Mouse (Mus musculus): ENCODE data around the gene Zfp932. TPM values are rescaled to one million over a fixed set of nuclear protein-coding genes. Genes with fewer than 3 reads are reported as not detected.
"Not testable (repeated sequence)": the region's sequence is repeated elsewhere in the genome, so short reads cannot be mapped to it uniquely, and the experiment has no call there.

Zfp932 gene
- 10 to 100 TPM; 43.9 to 55.7 TPM for total RNA-seq (2021)
- long read RNA-seq, experiment 1, transcript Zfp932-204 (5 exons, 868 nt) = major isoform, 6 of 18 reads
- long read RNA-seq, experiment 1, partial matches to known transcripts = 1 of 18 reads
- long read RNA-seq, experiment 1, other reads (novel, unspliced or antisense) = 7 of 18 reads
- long read RNA-seq, experiment 2, transcript Zfp932-204 (5 exons, 868 nt) = major isoform, 9 of 17 reads
- long read RNA-seq, experiment 2, partial matches to known transcripts = 1 of 17 reads
- long read RNA-seq, experiment 2, other reads (novel, unspliced or antisense) = 4 of 17 reads

DNA sequence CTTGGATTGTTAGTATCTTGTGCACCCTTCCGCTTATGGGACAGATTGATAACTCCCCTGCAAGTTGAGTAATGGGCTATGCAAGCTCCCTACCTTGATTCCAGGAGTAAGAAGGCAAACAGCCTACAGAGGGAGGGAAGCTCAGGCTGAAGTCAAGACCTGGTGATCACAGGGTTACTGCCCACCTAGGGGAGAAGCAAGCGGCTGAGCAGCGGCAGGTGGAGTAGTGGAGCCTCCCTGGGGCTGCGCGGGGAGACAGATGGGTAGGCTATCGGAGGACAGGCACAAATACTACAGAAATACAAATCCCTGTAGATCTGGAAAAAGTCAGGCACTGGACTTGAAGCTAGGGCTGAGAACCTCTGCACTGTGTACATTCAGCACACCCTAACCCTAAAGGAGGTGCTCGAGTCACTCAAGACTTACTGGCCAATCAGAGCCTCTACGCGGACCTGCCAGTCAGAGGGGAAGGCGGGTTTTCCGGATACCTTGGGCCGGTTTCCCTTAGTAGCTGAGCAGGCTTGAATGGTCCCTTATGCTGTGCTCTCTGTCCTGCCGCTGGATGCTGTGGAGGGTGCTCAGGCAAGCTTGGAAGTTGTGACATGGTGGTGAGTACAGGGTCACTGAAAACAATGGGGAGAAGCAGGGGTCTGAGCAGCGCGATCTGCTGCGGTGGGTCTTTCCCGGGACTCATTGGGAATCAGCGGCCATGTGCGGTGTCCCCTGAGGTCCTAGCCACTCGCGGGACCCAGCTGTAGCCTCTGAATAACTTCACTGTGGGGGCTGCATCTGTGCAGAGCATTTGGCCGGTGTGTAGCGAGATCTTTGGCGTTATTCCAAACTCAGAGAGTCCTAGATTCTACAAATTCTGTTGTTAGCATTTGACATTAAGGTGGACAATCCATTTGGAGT lies at the start of gene Zfp932:
Gene Zfp932 (plus strand): TSS at position 496 of the 912 bp plus-strand sequence.
- peak; percentile 66 to 82 for DNase-seq (ENCODE audit: low spot score in 2 of 2)
- intact Hi-C loops (cut with DNase I) = loop anchor here (10.0 kb wide), 1 partner anchor 71 kb away; the partner anchor contains the start of gene Gm15446

GRCm38 (mm10) chr5:109950281-109950680 lies 46.0 kb upstream of the Zfp932 start:
- DNase-seq (ENCODE audit: low spot score in 2 of 2) = no peak
- intact Hi-C loops (cut with DNase I) = loop anchor here (10.0 kb wide), 1 partner anchor 55 kb away; no protein-coding TSS in a partner anchor

DNA sequence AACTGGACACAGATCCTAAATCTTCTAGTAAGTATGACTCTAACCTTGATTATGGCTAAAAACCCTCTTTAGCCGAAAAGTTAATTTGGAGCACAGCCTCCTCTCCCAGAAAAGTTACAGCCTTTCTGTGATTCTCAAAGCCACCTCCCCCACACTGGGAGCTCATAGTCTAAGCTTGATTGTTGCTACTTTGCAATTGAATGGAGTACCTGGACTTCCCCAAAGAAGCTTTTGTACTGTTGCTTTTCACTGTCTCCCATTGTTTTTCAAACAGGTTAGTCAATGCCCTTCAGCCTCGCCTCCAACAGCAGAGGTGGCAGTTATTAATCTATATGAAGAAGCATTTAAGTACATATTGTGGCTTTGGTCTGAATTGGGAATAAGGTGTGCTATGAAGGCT lies 15.6 kb upstream of the Zfp932 start:
- DNase-seq (ENCODE audit: low spot score in 2 of 2); intact Hi-C loops (cut with DNase I): not testable (repeated sequence)

DNA sequence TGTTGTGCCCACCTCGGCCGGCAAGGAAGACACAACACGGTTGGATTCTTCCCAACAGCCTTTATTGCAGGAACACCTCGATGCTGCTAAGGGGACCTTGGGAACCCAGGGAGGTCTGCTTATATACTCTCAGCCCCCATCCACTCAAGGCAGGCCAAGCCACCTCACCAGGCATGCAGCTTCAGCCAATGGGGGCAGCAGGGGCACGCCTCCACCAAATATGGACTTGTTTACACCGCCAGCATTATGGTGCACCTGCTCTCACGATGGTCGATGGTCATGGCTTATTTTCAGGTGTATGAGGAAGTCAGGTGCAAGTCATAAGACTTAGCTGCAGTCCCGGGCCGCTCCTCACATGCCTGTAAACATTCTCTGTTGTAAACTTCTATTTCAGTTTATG lies 860 bp upstream of the Zfp932 start:
- intact Hi-C loops (cut with DNase I) = loop anchor here (10.0 kb wide), 1 partner anchor 71 kb away; the partner anchor contains the start of gene Gm15446
- DNase-seq (ENCODE audit: low spot score in 2 of 2) = not testable (repeated sequence)

DNA sequence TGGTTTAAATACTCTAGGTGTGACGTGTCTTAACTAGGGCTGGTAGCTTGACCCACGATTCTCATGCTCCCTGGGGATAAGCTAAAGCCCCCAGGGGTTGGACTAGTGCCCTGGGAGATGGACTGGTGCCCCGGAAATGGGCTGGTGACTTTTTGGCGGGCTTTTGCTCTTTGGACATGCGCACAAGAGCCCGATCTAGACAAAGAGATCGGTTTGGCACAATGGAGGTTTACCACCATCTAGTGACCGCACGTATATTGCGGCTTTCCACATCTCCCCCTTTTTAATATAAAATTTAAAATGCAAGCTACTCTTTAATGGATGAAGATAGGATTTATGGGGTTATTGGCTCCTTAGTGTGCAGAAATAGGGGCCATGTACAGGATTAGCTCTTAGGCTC lies 19.5 kb downstream of the Zfp932 start:
- intact Hi-C loops (cut with DNase I); DNase-seq (ENCODE audit: low spot score in 2 of 2): not testable (repeated sequence)

DNA sequence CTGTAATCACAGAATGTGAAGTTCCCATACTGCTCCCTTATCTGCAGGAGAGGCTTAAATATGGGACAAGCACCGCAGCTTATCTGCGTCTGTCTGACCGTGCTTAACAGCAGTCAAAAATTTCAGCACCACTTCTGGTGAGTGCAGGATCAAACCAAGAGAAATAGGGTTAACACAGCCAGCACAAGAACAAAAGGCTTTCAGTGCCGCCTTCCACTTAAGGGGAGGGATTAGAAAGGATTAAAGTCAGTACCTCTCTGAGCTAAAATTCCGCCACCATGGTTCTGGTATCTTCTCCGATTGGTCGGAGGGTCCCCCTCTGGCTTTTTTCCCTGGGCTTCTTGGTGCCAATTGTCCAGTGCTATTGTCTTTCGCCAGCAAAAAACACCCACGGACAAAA lies 27.0 kb downstream of the Zfp932 start:
- DNase-seq (ENCODE audit: low spot score in 2 of 2) = no peak
- intact Hi-C loops (cut with DNase I) = loop anchor here (10.0 kb wide), 1 partner anchor 418 kb away; no protein-coding TSS in a partner anchor

GRCm38 (mm10) chr5:110023694-110024427 lies 27.5 kb downstream of the Zfp932 start:
- intact Hi-C loops (cut with DNase I) = loop anchor here (10.0 kb wide), 1 partner anchor 419 kb away; no protein-coding TSS in a partner anchor

GRCm38 (mm10) chr5:110057637-110058408 lies 61.5 kb downstream of the Zfp932 start:
- DNase-seq (ENCODE audit: low spot score in 2 of 2) = peak; percentile 82 to 87

More at GRCm38 (mm10) chr5:110023694-110024427, 27.5 kb downstream of the Zfp932 start:
- peak; percentile 59 to 70 for DNase-seq (ENCODE audit: low spot score in 2 of 2)

More at GRCm38 (mm10) chr5:110057637-110058408, 61.5 kb downstream of the Zfp932 start:
- intact Hi-C loops (cut with DNase I) = loop anchor here (5.0 kb wide), 1 partner anchor 34 kb away; the partner anchor contains the start of gene Gm35315

Other genes with a start within 250 kb of the Zfp932 start
- gene 4930522L14Rik, start 244.6 kb upstream of the Zfp932 start, total RNA-seq (2021) = 1 to 10 TPM; 1.9 to 2.1 TPM
- 10 to 100 TPM; 35.7 to 37.1 TPM for gene Gm15446, start 73.1 kb upstream of the Zfp932 start, total RNA-seq (2021)
- gene Gm17655, start 76.0 kb downstream of the Zfp932 start, total RNA-seq (2021) = 10 to 100 TPM in 1 of 2 experiments, 1 to 10 TPM in 1; 4.2 to 10.7 TPM
- gene Gm35315, start 97.9 kb downstream of the Zfp932 start, total RNA-seq (2021) = under 1 TPM; 0.42 to 0.53 TPM
- gene Plcxd1, start 103.4 kb downstream of the Zfp932 start, total RNA-seq (2021) = 1 to 10 TPM; 8.6 to 8.7 TPM
- gene Gtpbp6, start 111.7 kb downstream of the Zfp932 start, total RNA-seq (2021) = 10 to 100 TPM; 84.2 to 85.4 TPM
- 10 to 100 TPM; 15.7 to 17.3 TPM for gene Zfp605, start 113.6 kb downstream of the Zfp932 start, total RNA-seq (2021)
- 10 to 100 TPM; 59.7 to 69.1 TPM for gene Chfr, start 139.3 kb downstream of the Zfp932 start, total RNA-seq (2021)
- 10 to 100 TPM; 38.5 to 44.6 TPM for gene Golga3, start 180.2 kb downstream of the Zfp932 start, total RNA-seq (2021)
- gene Ankle2, start 234.5 kb downstream of the Zfp932 start, total RNA-seq (2021) = 10 to 100 TPM; 28.7 to 29.5 TPM

All from left cerebral cortex, postnatal 14 days (tissue).